Mouse (Mus musculus) ES-E14 (cell line): ENCODE data around the gene Sdk2. TPM values are rescaled to one million over a fixed set of nuclear protein-coding genes. Genes with fewer than 3 reads are reported as not detected.
A peak's percentile ranks its signal among the peaks of the same experiment; 100 is the strongest.

Source experiments
- DNase-seq: peaks from one replicate; pipeline ENCODE4 v3.0.0-alpha.2; 2013; ENCODE audit warnings: low read depth, low spot score
- H3K27ac ChIP-seq: 2 replicates; pipeline ENCODE4 v1.5.1; 2012; ENCODE audit warnings: low read depth, mild to moderate bottlenecking, low read length, moderate library complexity, mixed read lengths; ENCODE audit not compliant: poor library complexity, insufficient read depth, severe bottlenecking
- H3K36me3 ChIP-seq: 2 replicates; pipeline ENCODE4 v1.6.1; 2012; ENCODE audit warnings: mild to moderate bottlenecking, low read length, moderate library complexity, mixed read lengths; ENCODE audit not compliant: control insufficient read depth, poor library complexity, insufficient read depth, severe bottlenecking
- H3K4me1 ChIP-seq, 2 experiments: fragments of 150-350 bp in 1 of 2; sonication (generic) in 1 of 2; 2 replicates each; pipeline ENCODE4 v1.6.1; 2012; ENCODE audit warnings: low read length in 2 of 2, mild to moderate bottlenecking in 1 of 2, mixed read lengths in 1 of 2; ENCODE audit not compliant: control insufficient read depth in 2 of 2, insufficient read depth in 2 of 2, poor library complexity in 1 of 2
- H3K4me3 ChIP-seq, 2 experiments: fragments of 150-350 bp in 1 of 2; sonication (generic) in 1 of 2; 2 replicates each; pipeline ENCODE4 v1.5.1; 2012; ENCODE audit warnings: low read length in 2 of 2, low read depth in 1 of 2, mild to moderate bottlenecking in 1 of 2, mixed read lengths in 1 of 2; ENCODE audit not compliant: insufficient read depth in 1 of 2, poor library complexity in 1 of 2, severe bottlenecking in 1 of 2
- H3K9ac ChIP-seq: 2 replicates; pipeline ENCODE4 v1.6.1; 2012; ENCODE audit warnings: low read depth, mild to moderate bottlenecking, low read length, mixed read lengths; ENCODE audit not compliant: poor library complexity, insufficient read depth, severe bottlenecking
- H3K9me3 ChIP-seq: fragments of 150-350 bp; sonication (generic); 2 replicates; pipeline ENCODE4 v1.6.1; 2012; ENCODE audit warnings: low read depth, mild to moderate bottlenecking, low read length; ENCODE audit not compliant: control insufficient read depth, insufficient read depth
- CHD2 ChIP-seq: IDR thresholded peaks from 2 replicates; pipeline ENCODE4 v1.6.1; 2014; ENCODE audit warnings: mild to moderate bottlenecking, low read depth, low read length, inconsistent platforms
- HCFC1 ChIP-seq: IDR thresholded peaks from 2 replicates; pipeline ENCODE4 v1.6.1; 2012; ENCODE audit warnings: low read length, inconsistent platforms, borderline replicate concordance; ENCODE audit not compliant: insufficient read depth
- MAFK ChIP-seq: IDR thresholded peaks from 2 replicates; pipeline ENCODE4 v1.6.1; 2014; ENCODE audit warnings: mild to moderate bottlenecking, low read depth, low read length, inconsistent platforms; ENCODE audit not compliant: insufficient read depth
- ZC3H11A ChIP-seq: IDR thresholded peaks from 2 replicates; pipeline ENCODE4 v1.6.1; 2012; ENCODE audit warnings: low read depth, mild to moderate bottlenecking, inconsistent platforms, low read length, borderline replicate concordance
- ZNF384 ChIP-seq: IDR thresholded peaks from 2 replicates; pipeline ENCODE4 v1.6.1; 2012; ENCODE audit warnings: low read depth, low read length, inconsistent platforms
- in situ Hi-C, 2 experiments: fragments of 600-800 bp; cut with MboI; formaldehyde crosslinking; loops; one replicate each; pipeline ENCODE4 v1.15.1; 2025; ENCODE audit warnings: low sequenced_read_pairs in 2 of 2, inconsistent platforms in 1 of 2; ENCODE audit not compliant: unreplicated experiment in 2 of 2
- total RNA-seq: library from RNA; depleted of rRNA; stranded (reverse); fragments of 300-350 nt; gene quantifications from 2 replicates; pipeline ENCODE4 v1.2.3, GENCODE M21; 2012

Gene Sdk2
- total RNA-seq, 1 experiment: 2.0 TPM

DNA sequence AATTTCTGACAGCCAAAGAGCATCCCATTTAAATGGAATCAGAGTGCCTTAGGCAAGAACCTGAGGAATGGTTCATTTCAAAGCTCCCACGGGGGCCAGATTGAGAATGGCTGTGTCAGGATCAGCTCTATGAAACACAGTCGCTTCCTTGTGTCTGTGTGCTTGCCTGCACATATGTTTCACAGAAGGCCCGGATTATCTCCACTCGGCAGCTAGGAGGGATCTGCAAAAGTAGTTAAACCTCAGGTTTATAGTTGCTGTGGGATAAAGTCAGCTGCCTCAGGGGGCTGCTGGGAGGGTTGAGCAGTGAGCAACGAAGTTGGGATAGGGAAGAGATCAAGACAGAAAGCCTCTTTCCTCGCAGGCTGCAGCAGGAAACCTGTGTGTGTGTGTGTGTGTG is 174.8 kb downstream of the Sdk2 start:
- H3K27ac ChIP-seq: no peak overlapping the region
- no peaks in the 10 kb centered on the region for H3K36me3 ChIP-seq
- no peak for DNase-seq
- H3K4me3 ChIP-seq: no peak overlapping the region
- in situ Hi-C loops: no loop called here
- H3K9ac ChIP-seq: no peak overlapping the region
- no peaks in the 10 kb centered on the region for H3K9me3 ChIP-seq
- 0 out of 4 replicates have a peak, but pooled peaks cover 0 to 3% of the 10 kb centered on the region in 2 experiments for H3K4me1 ChIP-seq
- TF ChIP-seq ZNF384 (no peak), HCFC1 (no peak), CHD2 (no peak), ZC3H11A (no peak), MAFK (no peak)

DNA sequence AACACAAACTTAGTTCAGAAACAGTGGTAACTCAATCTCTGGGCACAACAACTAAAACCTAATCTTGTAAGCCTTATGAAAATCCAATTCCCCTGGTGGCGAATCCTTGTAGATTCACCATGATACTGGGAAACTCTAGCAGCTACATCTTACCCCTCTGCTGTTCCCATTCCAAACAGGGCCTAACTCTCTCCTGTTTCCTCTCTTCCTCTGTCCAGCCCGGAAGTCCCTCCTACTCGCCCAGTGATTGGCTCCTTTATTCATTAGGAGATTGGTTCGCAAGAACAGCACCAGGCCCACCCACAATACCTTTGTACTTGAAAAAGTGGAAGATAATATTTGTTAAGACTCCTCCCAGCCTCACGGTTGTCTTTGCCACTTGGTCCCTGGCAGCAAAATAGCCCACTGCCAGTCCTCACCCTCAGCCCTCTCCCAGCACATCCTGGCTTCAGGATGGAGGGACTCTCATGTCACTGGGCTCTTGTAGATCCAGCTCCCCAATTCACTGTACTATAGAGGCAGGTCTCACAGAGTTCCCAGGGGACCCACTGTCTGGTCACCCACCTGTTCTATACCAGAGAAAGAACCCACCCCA is 178.6 kb downstream of the Sdk2 start:
- H3K36me3 ChIP-seq: no peaks in the 10 kb centered on the region
- in situ Hi-C loops: no loop called here

DNA sequence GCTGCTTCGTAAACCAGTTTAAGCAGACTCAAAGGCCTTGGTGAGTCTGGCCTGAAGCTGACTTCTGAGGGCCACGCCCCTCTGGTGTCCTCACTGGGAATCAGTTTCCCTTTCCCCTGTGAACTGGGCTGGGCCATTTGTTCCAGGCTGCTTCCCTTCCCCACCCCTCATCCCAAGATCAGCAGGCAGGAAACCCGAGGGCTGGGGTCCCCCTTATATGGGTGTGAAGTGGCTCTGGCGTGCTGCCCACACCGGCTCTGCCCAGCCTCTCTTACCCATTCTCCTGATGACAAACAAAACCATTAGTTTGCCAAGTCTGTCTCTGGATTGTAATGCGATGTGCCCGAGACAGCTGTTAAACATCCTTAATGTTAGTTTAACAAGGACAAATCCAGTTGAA is 180.5 kb downstream of the Sdk2 start:
- in situ Hi-C loops: no loop called here
- H3K27ac ChIP-seq: no peak overlapping the region
- no peaks in the 10 kb centered on the region for H3K36me3 ChIP-seq
- no peak for TF ChIP-seq MAFK
- no peak for TF ChIP-seq ZC3H11A
- no peak for TF ChIP-seq ZNF384
- TF ChIP-seq CHD2: no peak
- TF ChIP-seq HCFC1: no peak
- no peaks in the 10 kb centered on the region for H3K4me1 ChIP-seq
- no peak for DNase-seq
- H3K9ac ChIP-seq: no peak overlapping the region
- H3K4me3 ChIP-seq: no peak overlapping the region
- H3K9me3 ChIP-seq: no peaks in the 10 kb centered on the region

More for the DNA sequence above, 178.6 kb downstream of the Sdk2 start:
- Histone ChIP-seq H3K27ac (no peak overlapping the region), H3K9ac (no peak overlapping the region), H3K4me1 (0 out of 4 replicates have a peak, but pooled peaks cover 0 to 2% of the 10 kb centered on the region in 2 experiments), H3K4me3 (peak overlapping the region in 1 of 2 experiments; percentile 57; a peak in 3 of 4 replicates), H3K9me3 (no peaks in the 10 kb centered on the region)
- TF ChIP-seq HCFC1 (no peak), CHD2 (no peak), MAFK (no peak), ZNF384 (no peak), ZC3H11A (no peak)
- DNase-seq: no peak

DNA sequence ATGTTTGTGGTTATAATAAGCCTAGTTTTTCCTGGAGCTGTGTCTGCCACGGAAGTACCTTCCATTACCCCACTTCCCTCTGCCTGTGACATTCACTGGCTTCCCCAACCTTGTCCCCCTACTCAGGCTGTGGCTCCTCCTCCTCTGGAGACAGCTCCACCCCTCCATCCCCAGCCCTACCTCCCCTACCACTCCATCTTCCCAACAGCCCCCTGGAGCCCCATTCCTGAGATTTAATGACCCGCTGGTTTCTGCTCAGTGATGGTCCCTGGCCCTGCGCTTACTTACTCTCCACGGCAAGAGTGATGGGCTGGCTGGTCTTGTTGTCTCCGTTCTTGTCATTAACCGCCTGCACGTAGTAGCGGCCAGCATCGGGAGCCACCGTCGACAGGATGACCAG is 181.9 kb downstream of the Sdk2 start:
- no peak for DNase-seq
- Histone ChIP-seq H3K9me3 (no peaks in the 10 kb centered on the region), H3K36me3 (no peaks in the 10 kb centered on the region), H3K27ac (no peak overlapping the region), H3K4me3 (no peak overlapping the region), H3K9ac (no peak overlapping the region), H3K4me1 (no peaks in the 10 kb centered on the region)
- no peak for TF ChIP-seq ZC3H11A
- TF ChIP-seq MAFK: no peak
- TF ChIP-seq CHD2: no peak
- TF ChIP-seq ZNF384: no peak
- TF ChIP-seq HCFC1: no peak
- in situ Hi-C loops: no loop called here

DNA sequence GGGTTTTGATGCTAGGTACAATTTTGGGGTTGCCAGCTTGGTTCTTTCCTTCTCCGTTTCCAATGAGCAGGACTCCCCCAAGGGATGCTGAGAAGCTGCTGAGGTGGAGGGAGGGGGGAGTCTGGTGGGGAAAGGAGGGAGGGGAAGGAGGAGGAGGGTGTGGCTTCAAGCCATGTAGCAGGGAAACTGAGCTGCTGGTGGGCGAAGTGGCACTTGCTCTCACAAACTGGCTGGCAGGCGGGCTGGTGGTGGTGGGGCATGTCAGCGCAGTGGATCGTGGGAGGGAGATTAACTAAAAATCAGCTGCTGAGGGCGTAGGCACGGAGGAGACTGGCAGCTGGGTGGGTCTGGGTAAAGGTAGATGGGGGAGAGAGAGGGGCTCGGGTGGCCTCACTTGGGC is 183.8 kb downstream of the Sdk2 start:
- in situ Hi-C loops: no loop called here
- Histone ChIP-seq H3K4me1 (no peaks in the 10 kb centered on the region), H3K9ac (no peak overlapping the region), H3K36me3 (no peaks in the 10 kb centered on the region), H3K9me3 (no peaks in the 10 kb centered on the region), H3K27ac (no peak overlapping the region), H3K4me3 (no peak overlapping the region)
- no peak for DNase-seq
- no peak for TF ChIP-seq MAFK
- no peak for TF ChIP-seq ZC3H11A
